Mouse (Mus musculus): ENCODE measurements at regions not wholly inside any gene's neighbourhood (a gene's known extent, or its start where the extent isn't known, plus 50 kb on each side); places are given as distances from the start of the nearest gene placed in this dataset.
A peak's percentile ranks its signal among the peaks of the same experiment; 100 is the strongest.

DNA sequence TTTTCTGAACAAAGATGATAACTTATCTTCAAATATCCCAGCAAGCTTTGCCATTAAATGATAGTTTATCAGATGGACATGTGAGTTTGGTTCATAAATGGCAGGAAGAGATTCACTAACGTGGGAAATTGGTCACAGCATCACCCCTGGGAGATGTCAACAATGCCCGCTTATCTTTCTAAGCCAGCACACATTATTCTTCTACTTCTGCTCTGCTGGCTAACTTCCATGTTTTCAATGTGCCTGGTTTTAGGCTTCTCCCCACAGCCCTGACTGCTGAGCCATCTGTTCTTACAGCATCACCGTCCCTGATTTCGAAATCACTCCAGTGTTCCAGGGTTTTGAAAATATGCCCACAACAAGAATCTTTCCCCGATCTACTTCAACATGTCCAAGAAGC is 2175.4 kb downstream of the 9330182O14Rik start:
- Histone ChIP-seq H3K36me3 (replicated peaks; ENCODE audit: control insufficient read depth, insufficient read depth, low read depth) (no peaks in the 10 kb centered on the region), H3K4me3 (ENCODE audit: insufficient read depth in 1 of 2, low read depth in 2 of 2, low read length in 2 of 2) (no peak overlapping the region), H3K9me3 (ENCODE audit: control insufficient read depth, low read length) (no peaks in the 10 kb centered on the region), H3K9ac (replicated peaks) (no peak overlapping the region), H3K27me3 (ENCODE audit: control insufficient read depth, insufficient read depth, low read length) (no peaks in the 10 kb centered on the region), H3K27ac (no peak overlapping the region), H3K4me2 (ENCODE audit: low read depth) (no peak overlapping the region), H3K4me1 (replicated peaks; ENCODE audit: control insufficient read depth in 2 of 2, insufficient read depth in 2 of 2, low read length in 1 of 2) (no peaks in the 10 kb centered on the region)
- TF ChIP-seq CTCF (IDR thresholded peaks at IDR 0.05; ENCODE audit: low read depth) (no peak), EP300 (IDR thresholded peaks at IDR 0.05; ENCODE audit: low read depth) (no peak)
- 15% methylated on average over 5 of the region's 5 CpGs for WGBS (ENCODE audit: insufficient replicate concordance)
- DNase-seq (ENCODE audit: low read depth in 3 of 3, low spot score in 3 of 3) (no peak), ATAC-seq (ENCODE audit: insufficient read depth) (no peak)

DNA sequence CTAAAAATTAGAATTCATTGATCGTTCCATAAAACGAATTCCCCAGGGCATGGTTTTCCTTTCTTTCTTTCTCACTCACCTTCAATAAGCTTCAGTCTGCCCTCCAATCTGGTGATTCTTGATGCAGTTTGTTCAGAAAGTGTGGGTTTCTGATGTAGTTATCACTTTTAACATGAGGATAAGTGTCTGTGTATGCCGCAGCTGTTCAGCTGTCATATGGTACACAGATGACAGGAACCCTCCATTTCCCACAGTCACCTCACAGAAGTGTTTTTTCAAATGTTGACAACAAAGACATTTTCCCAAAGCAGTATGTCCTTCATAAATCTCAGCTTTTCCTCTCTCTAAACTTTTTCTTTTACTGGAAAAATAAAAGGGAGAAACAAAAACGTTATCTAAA is 2177.0 kb downstream of the 9330182O14Rik start:
- WGBS (ENCODE audit: insufficient replicate concordance) = 62% methylated on average over 4 of the region's 4 CpGs
- DNase-seq (ENCODE audit: low read depth in 3 of 3, low spot score in 3 of 3) (no peak), ATAC-seq (ENCODE audit: insufficient read depth) (no peak)

DNA sequence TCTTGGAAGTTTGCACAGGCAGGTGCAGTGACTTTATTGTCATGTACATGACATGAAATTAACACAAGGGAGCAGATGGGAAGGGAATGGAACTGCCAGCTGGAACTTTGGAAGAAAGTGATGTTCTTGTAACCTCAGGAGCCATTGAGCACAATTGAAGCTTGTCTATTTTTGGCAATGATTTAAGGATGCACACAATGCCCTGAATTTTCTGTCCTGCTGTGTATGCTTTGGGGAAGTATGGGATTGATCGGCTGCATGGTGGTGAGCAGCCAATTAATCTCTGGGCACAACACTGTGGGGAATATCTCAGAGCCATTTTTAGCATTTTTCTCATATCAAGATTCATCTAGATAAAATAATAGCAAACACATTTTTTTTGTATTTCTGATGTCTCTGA is 2186.2 kb downstream of the 9330182O14Rik start:
- no peaks in the 10 kb centered on the region for H3K4me1 ChIP-seq (replicated peaks; ENCODE audit: control insufficient read depth in 2 of 2, insufficient read depth in 2 of 2, low read length in 1 of 2)
- 64% methylated on average over 1 of the region's 1 CpGs for WGBS (ENCODE audit: insufficient replicate concordance)
- H3K4me3 ChIP-seq (ENCODE audit: insufficient read depth in 1 of 2, low read depth in 2 of 2, low read length in 2 of 2) = no peak overlapping the region
- TF ChIP-seq EP300 (IDR thresholded peaks at IDR 0.05; ENCODE audit: low read depth) (no peak), CTCF (IDR thresholded peaks at IDR 0.05; ENCODE audit: low read depth) (no peak)
- H3K9me3 ChIP-seq (ENCODE audit: control insufficient read depth, low read length) = no peaks in the 10 kb centered on the region
- H3K4me2 ChIP-seq (ENCODE audit: low read depth) = no peak overlapping the region
- ATAC-seq (ENCODE audit: insufficient read depth) (no peak), DNase-seq (ENCODE audit: low read depth in 3 of 3, low spot score in 3 of 3) (no peak)
- no peak overlapping the region for H3K9ac ChIP-seq (replicated peaks)
- H3K27me3 ChIP-seq (ENCODE audit: control insufficient read depth, insufficient read depth, low read length) = no peaks in the 10 kb centered on the region
- no peaks in the 10 kb centered on the region for H3K36me3 ChIP-seq (replicated peaks; ENCODE audit: control insufficient read depth, insufficient read depth, low read depth)
- H3K27ac ChIP-seq = no peak overlapping the region

More for the DNA sequence above, 2177.0 kb downstream of the 9330182O14Rik start:
- H3K9me3 ChIP-seq (ENCODE audit: control insufficient read depth, low read length) = no peaks in the 10 kb centered on the region
- no peak overlapping the region for H3K9ac ChIP-seq (replicated peaks)
- TF ChIP-seq EP300 (IDR thresholded peaks at IDR 0.05; ENCODE audit: low read depth) (no peak), CTCF (IDR thresholded peaks at IDR 0.05; ENCODE audit: low read depth) (no peak)
- H3K36me3 ChIP-seq (replicated peaks; ENCODE audit: control insufficient read depth, insufficient read depth, low read depth) = no peaks in the 10 kb centered on the region
- no peak overlapping the region for H3K4me2 ChIP-seq (ENCODE audit: low read depth)
- no peaks in the 10 kb centered on the region for H3K27me3 ChIP-seq (ENCODE audit: control insufficient read depth, insufficient read depth, low read length)
- no peak overlapping the region for H3K4me3 ChIP-seq (ENCODE audit: insufficient read depth in 1 of 2, low read depth in 2 of 2, low read length in 2 of 2)
- no peaks in the 10 kb centered on the region for H3K4me1 ChIP-seq (replicated peaks; ENCODE audit: control insufficient read depth in 2 of 2, insufficient read depth in 2 of 2, low read length in 1 of 2)
- no peak overlapping the region for H3K27ac ChIP-seq

DNA sequence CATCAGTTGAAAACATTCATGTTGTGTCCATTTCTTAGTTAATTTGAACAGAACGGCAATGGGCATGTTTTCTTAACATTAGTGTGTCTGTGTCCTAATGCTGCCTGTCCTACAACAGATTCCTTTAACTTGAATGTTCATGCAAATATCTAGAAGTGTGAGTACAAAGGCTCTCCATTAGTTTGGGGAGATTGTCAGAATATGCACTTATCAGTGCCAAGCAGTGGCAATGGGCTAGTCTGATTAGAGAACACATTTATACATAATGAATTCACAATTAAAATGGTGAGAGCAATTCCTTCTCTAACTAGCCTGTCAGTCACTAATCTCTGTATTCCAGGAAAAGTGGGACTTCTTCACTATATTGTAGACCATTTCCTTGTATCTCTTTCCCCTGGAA is 2188.8 kb downstream of the 9330182O14Rik start:
- Histone ChIP-seq H3K27me3 (ENCODE audit: control insufficient read depth, insufficient read depth, low read length) (no peaks in the 10 kb centered on the region), H3K9ac (replicated peaks) (no peak overlapping the region), H3K9me3 (ENCODE audit: control insufficient read depth, low read length) (no peaks in the 10 kb centered on the region), H3K4me1 (replicated peaks; ENCODE audit: control insufficient read depth in 2 of 2, insufficient read depth in 2 of 2, low read length in 1 of 2) (no peaks in the 10 kb centered on the region), H3K4me3 (ENCODE audit: insufficient read depth in 1 of 2, low read depth in 2 of 2, low read length in 2 of 2) (no peak overlapping the region), H3K4me2 (ENCODE audit: low read depth) (no peak overlapping the region), H3K27ac (no peak overlapping the region), H3K36me3 (replicated peaks; ENCODE audit: control insufficient read depth, insufficient read depth, low read depth) (no peaks in the 10 kb centered on the region)
- peak; percentile 56; the same call in 1 of the 2 replicates for ATAC-seq (ENCODE audit: insufficient read depth)
- WGBS (ENCODE audit: insufficient replicate concordance) = 33% methylated on average over 1 of the region's 1 CpGs
- peak in 2 of 3 experiments; percentile 14 to 17 for DNase-seq (ENCODE audit: low read depth in 3 of 3, low spot score in 3 of 3)
- TF ChIP-seq EP300 (IDR thresholded peaks at IDR 0.05; ENCODE audit: low read depth) = peak; percentile 33; the same call in 1 of the 2 replicates
- no peak for TF ChIP-seq CTCF (IDR thresholded peaks at IDR 0.05; ENCODE audit: low read depth)

DNA sequence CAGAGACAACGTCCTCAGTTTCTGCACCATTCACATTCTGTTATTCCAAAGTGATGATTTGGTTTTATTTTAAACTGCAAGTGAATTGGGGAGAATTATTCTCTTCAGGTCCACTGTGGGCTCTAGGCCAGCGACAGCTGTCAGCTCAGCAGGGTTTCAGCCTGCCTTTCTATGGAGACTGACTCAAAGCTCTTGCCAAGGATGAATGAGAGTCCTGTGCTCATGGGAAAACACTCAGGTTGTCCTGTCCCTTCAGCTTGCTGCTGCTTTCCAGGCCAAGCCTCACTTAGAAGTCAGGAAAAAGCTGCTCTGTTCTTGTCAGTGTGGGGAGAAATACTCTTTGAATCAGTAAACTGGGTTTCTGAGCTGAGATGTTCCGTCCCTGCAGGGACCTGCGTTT is 2191.1 kb downstream of the 9330182O14Rik start:
- TF ChIP-seq CTCF (IDR thresholded peaks at IDR 0.05; ENCODE audit: low read depth) (no peak), EP300 (IDR thresholded peaks at IDR 0.05; ENCODE audit: low read depth) (no peak)
- no peak overlapping the region for H3K4me3 ChIP-seq (ENCODE audit: insufficient read depth in 1 of 2, low read depth in 2 of 2, low read length in 2 of 2)
- H3K4me2 ChIP-seq (ENCODE audit: low read depth) = no peak overlapping the region
- no peaks in the 10 kb centered on the region for H3K4me1 ChIP-seq (replicated peaks; ENCODE audit: control insufficient read depth in 2 of 2, insufficient read depth in 2 of 2, low read length in 1 of 2)
- H3K9me3 ChIP-seq (ENCODE audit: control insufficient read depth, low read length) = no peaks in the 10 kb centered on the region
- H3K36me3 ChIP-seq (replicated peaks; ENCODE audit: control insufficient read depth, insufficient read depth, low read depth) = no peaks in the 10 kb centered on the region
- H3K27me3 ChIP-seq (ENCODE audit: control insufficient read depth, insufficient read depth, low read length) = no peaks in the 10 kb centered on the region
- WGBS (ENCODE audit: insufficient replicate concordance) = 61% methylated on average over 4 of the region's 4 CpGs
- H3K27ac ChIP-seq = no peak overlapping the region
- ATAC-seq (ENCODE audit: insufficient read depth) (no peak), DNase-seq (ENCODE audit: low read depth in 3 of 3, low spot score in 3 of 3) (no peak)
- H3K9ac ChIP-seq (replicated peaks) = no peak overlapping the region
